Mouse (Mus musculus): ENCODE measurements around the gene Nsun7. TPM values are rescaled to one million over a fixed set of nuclear protein-coding genes. Genes with fewer than 3 reads are reported as not detected.

Nsun7 gene
- polyA plus RNA-seq, 1 experiment = 1.8 TPM

DNA sequence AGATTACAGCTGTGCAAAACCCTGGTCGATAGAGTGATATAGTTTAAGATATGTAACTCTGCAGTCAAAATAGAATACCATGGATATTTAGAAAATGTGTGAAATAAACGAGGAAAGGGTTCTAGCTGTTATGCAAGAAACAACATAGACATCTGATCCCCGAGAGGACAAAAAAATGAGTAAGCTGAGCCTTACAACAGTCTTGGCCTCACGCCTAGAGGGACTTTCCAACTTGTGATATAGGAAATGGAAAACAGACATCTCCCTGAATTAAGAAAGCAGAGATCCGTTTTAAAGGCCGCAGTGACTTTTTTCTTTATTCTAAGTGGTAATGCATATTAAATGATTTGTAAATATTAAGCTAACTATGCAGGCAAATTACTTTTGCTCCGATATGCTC is 9.9 kb downstream of the Nsun7 start:
- TF ChIP-seq POLR2A (IDR thresholded peaks at IDR 0.05; ENCODE audit: low read depth, low read length) = no peak
- no peak for TF ChIP-seq CTCF (IDR thresholded peaks at IDR 0.05; ENCODE audit: borderline replicate concordance, insufficient read depth, low read length)
- Histone ChIP-seq H3K4me1 (ENCODE audit: control insufficient read depth, insufficient read depth, low read length) (0 out of 2 replicates have a peak, but pooled peaks cover 4% of the 10 kb centered on the region), H3K27ac (ENCODE audit: insufficient read depth, low read length) (no peak overlapping the region; the same call in 1 of the 2 replicates), H3K4me3 (ENCODE audit: insufficient read depth, low read length) (no peak overlapping the region)

GRCm38 (mm10) chr5:66271141-66271540 is 11.4 kb downstream of the Nsun7 start:
- Histone ChIP-seq H3K27ac (ENCODE audit: insufficient read depth, low read length) (no peak overlapping the region), H3K4me3 (ENCODE audit: insufficient read depth, low read length) (no peak overlapping the region), H3K4me1 (ENCODE audit: control insufficient read depth, insufficient read depth, low read length) (0 out of 2 replicates have a peak, but pooled peaks cover 4% of the 10 kb centered on the region)
- no peak for TF ChIP-seq POLR2A (IDR thresholded peaks at IDR 0.05; ENCODE audit: low read depth, low read length)
- no peak for TF ChIP-seq CTCF (IDR thresholded peaks at IDR 0.05; ENCODE audit: borderline replicate concordance, insufficient read depth, low read length)

DNA sequence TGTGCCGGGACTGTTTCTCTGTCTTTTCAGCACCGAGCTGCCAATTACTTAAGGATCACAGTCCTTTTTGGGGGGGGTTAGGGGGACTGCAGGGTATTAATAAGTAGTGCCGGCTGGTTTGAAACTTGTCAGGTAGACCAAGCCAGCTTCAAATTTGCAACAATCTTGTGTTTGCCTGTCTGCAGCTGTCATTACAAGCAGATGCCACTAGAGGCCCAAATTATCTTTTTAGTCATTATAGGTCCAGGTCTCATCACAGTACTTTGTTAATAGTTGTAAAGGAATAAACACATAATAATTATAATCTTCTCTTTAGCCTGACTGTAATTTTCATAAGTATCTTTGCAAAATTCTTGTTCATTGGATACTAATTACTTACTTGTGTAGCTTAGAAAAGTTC is 14.7 kb downstream of the Nsun7 start:
- Histone ChIP-seq H3K4me1 (ENCODE audit: control insufficient read depth, insufficient read depth, low read length) (0 out of 2 replicates have a peak, but pooled peaks cover 4% of the 10 kb centered on the region), H3K27ac (ENCODE audit: insufficient read depth, low read length) (no peak overlapping the region), H3K4me3 (ENCODE audit: insufficient read depth, low read length) (no peak overlapping the region)
- TF ChIP-seq POLR2A (IDR thresholded peaks at IDR 0.05; ENCODE audit: low read depth, low read length) = no peak
- TF ChIP-seq CTCF (IDR thresholded peaks at IDR 0.05; ENCODE audit: borderline replicate concordance, insufficient read depth, low read length) = no peak

DNA sequence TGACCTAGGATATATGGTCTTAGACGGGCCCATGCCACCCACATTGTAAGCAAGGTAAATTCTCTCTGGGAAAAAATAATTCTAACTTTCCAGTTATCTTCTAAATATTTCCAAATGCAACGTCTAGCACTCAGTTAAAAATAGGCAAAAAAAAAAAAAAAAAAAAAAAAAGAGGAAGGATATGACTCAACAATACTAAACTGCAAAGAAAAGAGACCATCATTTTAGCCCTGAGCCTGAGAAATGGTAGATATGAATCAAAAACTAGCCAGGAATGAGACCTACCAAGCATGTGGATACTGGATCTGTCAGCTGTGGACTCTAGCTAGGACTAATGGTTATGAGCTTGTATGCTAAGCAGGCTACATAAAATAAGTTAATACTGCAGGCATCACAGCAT is 20.0 kb downstream of the Nsun7 start:
- Histone ChIP-seq H3K27ac (ENCODE audit: insufficient read depth, low read length) (no peak overlapping the region), H3K4me3 (ENCODE audit: insufficient read depth, low read length) (no peak overlapping the region), H3K4me1 (ENCODE audit: control insufficient read depth, insufficient read depth, low read length) (no peaks in the 10 kb centered on the region)
- TF ChIP-seq POLR2A (IDR thresholded peaks at IDR 0.05; ENCODE audit: low read depth, low read length) (no peak), CTCF (IDR thresholded peaks at IDR 0.05; ENCODE audit: borderline replicate concordance, insufficient read depth, low read length) (no peak)

DNA sequence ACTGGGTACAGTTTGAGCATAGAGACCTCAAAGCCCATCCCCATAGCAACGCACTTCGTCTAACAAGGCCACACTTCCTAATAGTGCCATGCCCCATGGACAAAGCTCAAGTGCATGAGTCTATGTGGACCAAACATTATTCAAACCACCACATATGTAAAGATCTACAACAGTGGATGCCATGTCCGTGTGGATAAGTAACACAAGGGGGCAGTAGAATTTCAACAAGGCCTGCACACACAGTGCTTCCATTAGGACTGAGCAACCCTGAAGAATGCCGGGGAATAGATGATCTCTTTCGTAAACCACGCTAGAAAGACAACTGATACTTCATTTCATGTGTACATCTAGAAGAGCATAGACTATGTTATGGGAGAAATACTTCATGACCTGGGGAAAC is 21.0 kb downstream of the Nsun7 start:
- Histone ChIP-seq H3K4me1 (ENCODE audit: control insufficient read depth, insufficient read depth, low read length) (no peaks in the 10 kb centered on the region), H3K27ac (ENCODE audit: insufficient read depth, low read length) (no peak overlapping the region), H3K4me3 (ENCODE audit: insufficient read depth, low read length) (no peak overlapping the region)
- TF ChIP-seq POLR2A (IDR thresholded peaks at IDR 0.05; ENCODE audit: low read depth, low read length) (no peak), CTCF (IDR thresholded peaks at IDR 0.05; ENCODE audit: borderline replicate concordance, insufficient read depth, low read length) (no peak)

DNA sequence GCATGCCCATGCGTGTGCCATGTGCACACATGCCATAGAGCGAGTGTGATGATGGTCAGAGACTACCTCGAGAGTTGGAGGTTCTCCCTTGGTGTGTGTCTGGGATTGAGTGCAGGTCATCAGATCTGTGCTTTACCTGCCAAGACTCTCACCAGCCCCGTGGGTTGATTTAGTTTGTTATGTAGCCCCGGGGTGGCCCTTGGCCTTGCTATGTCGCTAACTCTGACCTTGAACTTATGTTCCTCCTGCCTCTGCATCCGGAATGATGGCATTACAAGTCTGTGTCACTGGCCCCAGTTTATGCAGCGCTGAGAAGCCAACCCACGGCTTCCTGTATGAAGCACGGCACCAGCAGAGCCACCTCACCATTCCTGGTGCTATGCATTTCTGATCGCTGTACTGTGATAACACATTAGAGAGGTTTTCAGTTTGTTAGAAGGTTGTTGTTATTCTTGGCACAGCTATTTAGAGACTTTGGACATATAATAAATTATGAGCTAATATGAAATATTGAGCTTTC is 34.5 kb downstream of the Nsun7 start:
- H3K27ac ChIP-seq (ENCODE audit: insufficient read depth, low read length) = no peak overlapping the region
- no peak for TF ChIP-seq POLR2A (IDR thresholded peaks at IDR 0.05; ENCODE audit: low read depth, low read length)
- no peak for TF ChIP-seq CTCF (IDR thresholded peaks at IDR 0.05; ENCODE audit: borderline replicate concordance, insufficient read depth, low read length)
- no peak overlapping the region for H3K4me3 ChIP-seq (ENCODE audit: insufficient read depth, low read length)
- no peaks in the 10 kb centered on the region for H3K4me1 ChIP-seq (ENCODE audit: control insufficient read depth, insufficient read depth, low read length)

GRCm38 (mm10) chr5:66294952-66295351 is 35.3 kb downstream of the Nsun7 start:
- Histone ChIP-seq H3K4me3 (ENCODE audit: insufficient read depth, low read length) (no peak overlapping the region), H3K27ac (ENCODE audit: insufficient read depth, low read length) (no peak overlapping the region), H3K4me1 (ENCODE audit: control insufficient read depth, insufficient read depth, low read length) (no peaks in the 10 kb centered on the region)
- TF ChIP-seq POLR2A (IDR thresholded peaks at IDR 0.05; ENCODE audit: low read depth, low read length) (no peak), CTCF (IDR thresholded peaks at IDR 0.05; ENCODE audit: borderline replicate concordance, insufficient read depth, low read length) (no peak)

GRCm38 (mm10) chr5:66296116-66296515 is 36.4 kb downstream of the Nsun7 start:
- TF ChIP-seq POLR2A (IDR thresholded peaks at IDR 0.05; ENCODE audit: low read depth, low read length) (no peak), CTCF (IDR thresholded peaks at IDR 0.05; ENCODE audit: borderline replicate concordance, insufficient read depth, low read length) (no peak)
- no peak overlapping the region for H3K4me3 ChIP-seq (ENCODE audit: insufficient read depth, low read length)
- no peaks in the 10 kb centered on the region for H3K4me1 ChIP-seq (ENCODE audit: control insufficient read depth, insufficient read depth, low read length)
- H3K27ac ChIP-seq (ENCODE audit: insufficient read depth, low read length) = no peak overlapping the region

GRCm38 (mm10) chr5:66298856-66299255 is 39.2 kb downstream of the Nsun7 start:
- TF ChIP-seq CTCF (IDR thresholded peaks at IDR 0.05; ENCODE audit: borderline replicate concordance, insufficient read depth, low read length) (no peak), POLR2A (IDR thresholded peaks at IDR 0.05; ENCODE audit: low read depth, low read length) (no peak)
- no peak overlapping the region for H3K27ac ChIP-seq (ENCODE audit: insufficient read depth, low read length)
- no peaks in the 10 kb centered on the region for H3K4me1 ChIP-seq (ENCODE audit: control insufficient read depth, insufficient read depth, low read length)
- no peak overlapping the region for H3K4me3 ChIP-seq (ENCODE audit: insufficient read depth, low read length)

DNA sequence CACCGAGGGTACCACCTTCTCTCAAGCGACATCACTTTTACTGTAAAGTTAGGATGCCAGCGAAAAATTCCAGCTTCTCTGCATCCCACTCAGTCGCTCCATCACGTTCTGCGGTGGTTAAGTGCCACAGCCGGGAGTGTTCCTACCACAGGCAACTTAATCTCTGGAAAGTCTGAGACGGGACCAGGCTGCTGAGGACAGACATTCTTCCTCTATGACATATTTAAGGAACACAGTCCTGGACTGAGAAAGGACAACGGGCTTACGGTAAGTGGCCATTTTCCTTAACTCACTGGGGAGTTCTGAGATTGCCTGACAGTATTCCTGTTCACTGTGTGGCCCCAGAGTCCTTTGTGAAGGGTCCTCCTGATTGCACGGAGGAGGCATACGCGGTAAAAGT is 40.9 kb downstream of the Nsun7 start:
- Histone ChIP-seq H3K27ac (ENCODE audit: insufficient read depth, low read length) (no peak overlapping the region), H3K4me3 (ENCODE audit: insufficient read depth, low read length) (no peak overlapping the region), H3K4me1 (ENCODE audit: control insufficient read depth, insufficient read depth, low read length) (no peaks in the 10 kb centered on the region)
- TF ChIP-seq CTCF (IDR thresholded peaks at IDR 0.05; ENCODE audit: borderline replicate concordance, insufficient read depth, low read length) (no peak), POLR2A (IDR thresholded peaks at IDR 0.05; ENCODE audit: low read depth, low read length) (no peak)
